Mouse (Mus musculus) CH12.LX (cell line): Measurements from ENCODE around the gene Wnt1. TPM values are rescaled to one million over a fixed set of nuclear protein-coding genes. Genes with fewer than 3 reads are reported as not detected.

Experiments
- DNase-seq: peaks from one replicate; pipeline ENCODE4 v3.0.0-alpha.2; 2013; ENCODE audit errors: extremely low read depth
- H3K27ac ChIP-seq: 2 replicates; pipeline ENCODE4 v1.5.1; 2012; ENCODE audit warnings: low read depth, mild to moderate bottlenecking, control low read depth, moderate library complexity; ENCODE audit not compliant: insufficient read depth
- H3K27me3 ChIP-seq: replicated peaks from 2 replicates; pipeline ENCODE3; 2012; ENCODE audit warnings: inconsistent platforms
- H3K36me3 ChIP-seq, 2 experiments: replicated peaks in 1 of 2; 2 replicates each; pipeline versions ENCODE3 to v1.6.1; 2012; ENCODE audit warnings: inconsistent platforms in 1 of 2, low read length in 1 of 2, mild to moderate bottlenecking in 1 of 2, mixed read lengths in 1 of 2, moderate library complexity in 1 of 2; ENCODE audit not compliant: control insufficient read depth in 1 of 2, insufficient read depth in 1 of 2
- H3K4me1 ChIP-seq, 2 experiments: 2 replicates each; pipeline ENCODE4 v1.6.1; 2012; ENCODE audit warnings: inconsistent platforms in 1 of 2, moderate library complexity in 1 of 2; ENCODE audit not compliant: insufficient read depth in 2 of 2, control insufficient read depth in 1 of 2
- H3K4me2 ChIP-seq: 2 replicates; pipeline ENCODE4 v1.6.1; 2012; ENCODE audit warnings: low read depth, mild to moderate bottlenecking, control low read depth; ENCODE audit not compliant: poor library complexity, insufficient read depth, severe bottlenecking
- H3K4me3 ChIP-seq, 3 experiments: fragments of 150-350 bp in 1 of 3; sonication (generic) in 1 of 3; replicated peaks in 1 of 3; 2 replicates each; pipeline versions ENCODE3 to v1.5.1; 2011 to 2012; ENCODE audit warnings: low read depth in 2 of 3, low read length in 2 of 3, mild to moderate bottlenecking in 2 of 3, moderate library complexity in 2 of 3, control low read depth in 1 of 3, improper control_type of control experiment in 1 of 3, inconsistent platforms in 1 of 3, mixed read lengths in 1 of 3; ENCODE audit not compliant: poor library complexity in 1 of 3
- H3K79me2 ChIP-seq: replicated peaks from 2 replicates; pipeline ENCODE4 v1.6.1; 2012; ENCODE audit warnings: mild to moderate bottlenecking, moderate library complexity; ENCODE audit not compliant: control insufficient read depth, poor library complexity, insufficient read depth, severe bottlenecking; ENCODE audit errors: extremely low read depth
- H3K9ac ChIP-seq: 2 replicates; pipeline ENCODE4 v1.6.1; 2012; ENCODE audit warnings: low read depth, mild to moderate bottlenecking, control low read depth, moderate library complexity; ENCODE audit not compliant: insufficient read depth
- H3K9me3 ChIP-seq: replicated peaks from 2 replicates; pipeline ENCODE3; 2012; ENCODE audit warnings: low read length, inconsistent platforms, mixed read lengths
- CHD2 ChIP-seq: IDR thresholded peaks from 2 replicates; pipeline ENCODE4 v1.6.1; 2011; ENCODE audit warnings: low read length, improper control_type of control experiment
- CTCF ChIP-seq, 2 experiments: IDR thresholded peaks in 1 of 2; conservative IDR thresholded peaks in 1 of 2; 2 replicates each; pipeline ENCODE4 v1.5.1; 2011 to 2012; ENCODE audit warnings: low read depth in 2 of 2, low read length in 2 of 2, improper control_type of control experiment in 1 of 2, inconsistent platforms in 1 of 2, mild to moderate bottlenecking in 1 of 2, moderate library complexity in 1 of 2
- E2F4 ChIP-seq: IDR thresholded peaks from 2 replicates; pipeline ENCODE4 v1.6.1; 2011; ENCODE audit warnings: low read depth, low read length, improper control_type of control experiment; ENCODE audit not compliant: insufficient replicate concordance
- ELF1 ChIP-seq: IDR thresholded peaks from 2 replicates; pipeline ENCODE4 v1.6.1; 2014; ENCODE audit warnings: low read depth, mild to moderate bottlenecking, inconsistent platforms, low read length, improper control_type of control experiment
- GABPA ChIP-seq: IDR thresholded peaks from 2 replicates; pipeline ENCODE4 v1.6.1; 2012; ENCODE audit warnings: low read depth, low read length, improper control_type of control experiment, inconsistent platforms; ENCODE audit not compliant: insufficient replicate concordance
- HCFC1 ChIP-seq: IDR thresholded peaks from 2 replicates; pipeline ENCODE4 v1.6.1; 2012; ENCODE audit warnings: low read depth, mild to moderate bottlenecking, inconsistent platforms, low read length, improper control_type of control experiment
- IRF4 ChIP-seq: IDR thresholded peaks from 2 replicates; pipeline ENCODE4 v1.6.1; 2014; ENCODE audit warnings: low read depth, mild to moderate bottlenecking, inconsistent platforms, low read length, improper control_type of control experiment
- JUND ChIP-seq: conservative IDR thresholded peaks from 2 replicates; pipeline ENCODE4 v1.6.1; 2011; ENCODE audit warnings: low read depth, low read length, improper control_type of control experiment
- MAX ChIP-seq: IDR thresholded peaks from 2 replicates; pipeline ENCODE4 v1.6.1; 2011; ENCODE audit warnings: low read length, improper control_type of control experiment
- MAZ ChIP-seq: IDR thresholded peaks from 2 replicates; pipeline ENCODE4 v1.6.1; 2012; ENCODE audit warnings: low read depth, mild to moderate bottlenecking, inconsistent platforms, low read length, improper control_type of control experiment, moderate library complexity
- MEF2A ChIP-seq: IDR thresholded peaks from 2 replicates; pipeline ENCODE4 v1.6.1; 2014; ENCODE audit warnings: low read depth, mild to moderate bottlenecking, inconsistent platforms, low read length, improper control_type of control experiment, borderline replicate concordance
- NELFE ChIP-seq: IDR thresholded peaks from 2 replicates; pipeline ENCODE4 v1.6.1; 2011; ENCODE audit warnings: low read depth, low read length, improper control_type of control experiment
- NRF1 ChIP-seq: IDR thresholded peaks from 2 replicates; pipeline ENCODE4 v1.6.1; 2014; ENCODE audit warnings: low read depth, mild to moderate bottlenecking, inconsistent platforms, low read length, improper control_type of control experiment, moderate library complexity
- POLR2AphosphoS2 ChIP-seq: IDR thresholded peaks from 2 replicates; pipeline ENCODE4 v1.6.1; 2011; ENCODE audit warnings: low read depth, low read length, improper control_type of control experiment
- RCOR1 ChIP-seq: conservative IDR thresholded peaks from 2 replicates; pipeline ENCODE4 v1.6.1; 2012; ENCODE audit warnings: low read depth, mild to moderate bottlenecking, inconsistent platforms, low read length, improper control_type of control experiment
- SIN3A ChIP-seq: IDR thresholded peaks from 2 replicates; pipeline ENCODE4 v1.6.1; 2012; ENCODE audit warnings: low read length, improper control_type of control experiment, inconsistent platforms
- SMC3 ChIP-seq: IDR thresholded peaks from 2 replicates; pipeline ENCODE4 v1.6.1; 2011; ENCODE audit warnings: low read depth, low read length, improper control_type of control experiment
- TBP ChIP-seq: conservative IDR thresholded peaks from 2 replicates; pipeline ENCODE4 v1.6.1; 2011; ENCODE audit warnings: low read depth, low read length, improper control_type of control experiment
- TCF12 ChIP-seq: IDR thresholded peaks from 2 replicates; pipeline ENCODE4 v1.6.1; 2014; ENCODE audit warnings: low read depth, mild to moderate bottlenecking, inconsistent platforms, low read length, improper control_type of control experiment
- USF1 ChIP-seq: IDR thresholded peaks from 2 replicates; pipeline ENCODE4 v1.6.1; 2014; ENCODE audit warnings: low read depth, mild to moderate bottlenecking, inconsistent platforms, low read length, improper control_type of control experiment
- USF2 ChIP-seq: conservative IDR thresholded peaks from 2 replicates; pipeline ENCODE4 v1.6.1; 2011; ENCODE audit warnings: low read depth, low read length, improper control_type of control experiment
- ZC3H11A ChIP-seq: IDR thresholded peaks from 2 replicates; pipeline ENCODE4 v1.6.1; 2012; ENCODE audit warnings: low read depth, mild to moderate bottlenecking, inconsistent platforms, low read length, improper control_type of control experiment
- dilution Hi-C: fragments of 300-500 bp; cut with MboI; formaldehyde crosslinking; loops from 2 replicates; pipeline ENCODE4 v1.14.3; 2020; ENCODE audit warnings: low sequenced_read_pairs; ENCODE audit not compliant: extremely low pct_unique_long_range_greater_than_20kb, extremely low pct_ligation_motif_present
- in situ Hi-C: fragments of 300-500 bp; cut with MboI; formaldehyde crosslinking; loops from 3 replicates; pipeline ENCODE4 v1.14.3; 2019; ENCODE audit warnings: low sequenced_read_pairs, low pct_ligation_motif_present, low pct_unique_long_range_greater_than_20kb, mixed read lengths
- polyA plus RNA-seq: library from polyadenylated mRNA; unstranded; fragments of >175 nt; gene quantifications from 2 replicates; pipeline ENCODE4 v1.2.1, GENCODE M21; 2012; ENCODE audit warnings: low read depth; ENCODE audit not compliant: insufficient read length
- total RNA-seq, 2 experiments: library from RNA; depleted of rRNA; stranded (reverse); fragments of 300-350 nt in 1 of 2; fragments of >200 nt in 1 of 2; gene quantifications; 2 replicates each; pipeline ENCODE4 v1.2.3; 2012 to 2014

The Wnt1 gene
- total and polyA plus RNA-seq, 3 experiments, result not detected

DNA sequence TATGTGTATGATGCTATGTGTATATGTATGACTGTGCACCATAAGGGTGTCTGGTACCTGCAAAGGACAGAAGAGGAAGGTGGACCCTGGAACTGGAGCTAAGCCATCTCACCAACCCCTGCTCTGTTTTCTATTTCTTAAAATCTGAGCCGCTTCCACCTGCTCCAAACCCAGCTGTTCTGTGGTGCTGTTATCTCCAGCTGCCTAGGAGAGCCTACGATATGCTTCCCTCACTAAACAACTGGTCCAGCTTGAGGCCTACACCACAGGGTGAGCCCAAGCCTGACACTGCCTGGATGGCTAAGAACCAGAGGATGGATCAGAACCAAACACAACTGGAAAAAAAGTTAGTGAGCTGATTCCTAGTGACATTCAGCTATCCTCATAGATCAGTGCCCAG is 35.5 kb upstream of the Wnt1 start:
- peaks cover 6 to 48% of the 10 kb centered on the region in 2 experiments for H3K4me1 ChIP-seq
- in situ Hi-C loops, result no loop called here
- H3K36me3 ChIP-seq, result peaks cover 9 to 86% of the 10 kb centered on the region in 2 experiments
- H3K27me3 ChIP-seq, result no peaks in the 10 kb centered on the region
- H3K4me2 ChIP-seq, result no peak overlapping the region
- H3K27ac ChIP-seq, result no peak overlapping the region
- no peak for DNase-seq
- no peaks in the 10 kb centered on the region for H3K9me3 ChIP-seq
- TF ChIP-seq TBP (no peak), RCOR1 (no peak), IRF4 (no peak), GABPA (no peak), MAX (no peak), SIN3A (no peak), USF2 (no peak), NELFE (no peak), POLR2AphosphoS2 (no peak), JUND (no peak), USF1 (no peak), MEF2A (no peak), ELF1 (no peak), HCFC1 (no peak), SMC3 (no peak), NRF1 (no peak), ZC3H11A (no peak)
- no peak overlapping the region for H3K4me3 ChIP-seq
- dilution Hi-C loops, result no loop called here
- H3K79me2 ChIP-seq, result peaks cover 57% of the 10 kb centered on the region
- H3K9ac ChIP-seq, result no peak overlapping the region

DNA sequence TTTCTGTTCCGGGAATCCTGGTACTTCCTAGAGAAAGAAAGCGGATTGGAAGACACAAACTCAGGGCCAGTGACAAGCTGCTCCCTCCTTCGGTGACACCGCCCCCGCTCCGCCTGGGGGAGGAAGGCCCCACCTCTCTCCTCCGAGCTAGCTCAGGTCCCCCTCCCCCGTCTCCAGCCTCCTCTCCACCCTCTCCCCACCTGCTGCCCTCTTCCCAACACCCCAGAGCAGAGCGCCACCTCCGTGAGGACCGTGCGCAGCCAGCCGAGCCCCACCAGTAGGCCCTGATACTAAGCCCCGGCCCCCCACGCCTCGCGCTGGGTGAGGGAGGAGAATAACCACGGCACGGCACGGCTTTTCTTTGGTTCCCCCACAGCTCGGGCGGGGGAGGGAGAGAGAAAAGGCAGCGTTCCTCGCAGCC is 27.4 kb upstream of the Wnt1 start:
- Histone ChIP-seq H3K9me3 (no peaks in the 10 kb centered on the region), H3K4me2 (peak overlapping the region; percentile 62), H3K27me3 (no peaks in the 10 kb centered on the region), H3K4me1 (peaks cover 6 to 31% of the 10 kb centered on the region in 2 experiments), H3K4me3 (peak overlapping the region; percentile 87 to 94 (median 88)), H3K36me3 (peaks cover 10 to 42% of the 10 kb centered on the region in 2 experiments), H3K27ac (peak overlapping the region; percentile 48; the same call in 1 of the 2 replicates), H3K9ac (peak overlapping the region; percentile 85), H3K79me2 (peaks cover 40% of the 10 kb centered on the region)
- TF ChIP-seq E2F4 (no peak), TCF12 (peak; percentile 44; the same call in 1 of the 2 replicates), MAZ (0 out of 2 replicates have a peak, but pooled peaks have one; percentile 82), ELF1 (peak; percentile 26; the same call in 1 of the 2 replicates), CTCF (conservative IDR thresholded peaks at IDR 0.05 in 1 of 2, IDR thresholded peaks at IDR 0.05 in 1 of 2; ENCODE audit: low read depth in 2 of 2, low read length in 2 of 2) (0 out of 4 replicates have a peak, but pooled peaks of 1 of the 2 experiments have one; percentile 3), CHD2 (no peak), SIN3A (peak; percentile 24)
- dilution Hi-C loops (no loop called here), in situ Hi-C loops (no loop called here)
- DNase-seq, result peak; percentile 80
